Mouse (Mus musculus) left cerebral cortex, adult 18-20 months (tissue): Measurements from ENCODE around the gene Slamf9. TPM values are rescaled to one million over a fixed set of nuclear protein-coding genes. Genes with fewer than 3 reads are reported as not detected.
A peak's percentile ranks its signal among the peaks of the same experiment; 100 is the strongest.

Experiments used
- DNase-seq, 2 experiments: peaks; one replicate each; pipeline ENCODE4 v3.0.0; 2021 to 2022; ENCODE audit warnings: low spot score in 2 of 2, mixed read lengths in 1 of 2
- total RNA-seq, 2 experiments: library from RNA; stranded (reverse); gene quantifications; 2 replicates each; pipeline ENCODE4 v1.2.3; 2021

Gene Slamf9
- total RNA-seq, 2 experiments from 2014 or later, result 0.61 to 1.0 TPM

- no peak for DNase-seq
These were observed 13.6 kb upstream of the Slamf9 start for GRCm38 (mm10) chr1:172461602-172462001.

- no peak for DNase-seq
These were observed 12.6 kb upstream of the Slamf9 start for GRCm38 (mm10) chr1:172462534-172462933.

- no peak for DNase-seq
These were observed 11.5 kb upstream of the Slamf9 start for GRCm38 (mm10) chr1:172463387-172464333.

DNA sequence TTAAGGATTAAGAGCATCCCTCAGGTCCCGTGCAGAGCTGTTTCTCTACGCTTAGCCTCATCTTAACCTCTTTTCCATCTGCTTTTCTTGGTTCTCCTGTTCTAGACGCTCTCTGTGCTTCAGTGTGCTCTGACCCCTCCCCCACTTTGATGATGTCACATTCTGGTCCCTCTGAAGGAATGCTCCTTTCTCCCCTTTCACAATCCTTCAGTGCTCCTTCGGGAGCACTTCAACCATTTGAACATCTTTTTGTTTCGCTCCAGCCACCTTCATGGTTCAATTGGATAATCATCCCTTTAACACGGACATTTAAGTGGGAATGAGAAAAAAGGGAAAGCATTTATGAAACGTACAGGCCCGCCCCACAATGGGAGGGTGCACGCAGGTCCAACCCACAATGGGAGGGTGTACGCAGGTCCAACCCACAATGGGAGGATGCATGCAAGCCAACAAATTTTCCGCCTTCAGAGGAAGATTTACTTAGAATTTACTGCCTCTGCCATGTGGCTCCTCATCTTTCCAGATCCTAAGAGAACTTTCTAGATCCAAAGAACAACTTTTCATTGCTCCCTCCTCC, 6.8 kb upstream of the Slamf9 start:
- DNase-seq, result no peak

- DNase-seq, result no peak
These were observed 5.8 kb upstream of the Slamf9 start for GRCm38 (mm10) chr1:172469373-172469772.

GRCm38 (mm10) chr1:172469810-172470448, 5.2 kb upstream of the Slamf9 start:
- no peak for DNase-seq

- no peak for DNase-seq
These were observed 2.2 kb upstream of the Slamf9 start for GRCm38 (mm10) chr1:172472909-172473308.

DNA sequence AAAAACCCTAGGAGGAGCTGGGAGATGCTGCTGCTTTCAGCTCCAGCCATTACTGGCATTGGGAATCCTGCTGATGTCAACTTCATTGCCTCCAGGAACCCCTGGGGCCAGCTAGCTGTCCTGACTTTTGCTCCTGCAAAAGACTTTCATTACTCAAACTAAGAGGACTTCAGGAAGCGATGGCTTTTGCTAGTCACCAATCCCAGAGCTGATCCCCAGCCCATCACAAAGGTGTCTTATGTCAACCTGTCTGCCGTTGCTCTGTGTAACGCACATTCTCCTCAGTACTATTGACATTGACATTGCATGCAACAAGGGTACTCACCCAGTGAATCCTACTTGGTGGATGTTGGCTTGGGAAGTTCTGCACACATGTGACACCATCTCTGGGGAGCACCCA, 962 bp upstream of the Slamf9 start:
- DNase-seq, result no peak

DNA sequence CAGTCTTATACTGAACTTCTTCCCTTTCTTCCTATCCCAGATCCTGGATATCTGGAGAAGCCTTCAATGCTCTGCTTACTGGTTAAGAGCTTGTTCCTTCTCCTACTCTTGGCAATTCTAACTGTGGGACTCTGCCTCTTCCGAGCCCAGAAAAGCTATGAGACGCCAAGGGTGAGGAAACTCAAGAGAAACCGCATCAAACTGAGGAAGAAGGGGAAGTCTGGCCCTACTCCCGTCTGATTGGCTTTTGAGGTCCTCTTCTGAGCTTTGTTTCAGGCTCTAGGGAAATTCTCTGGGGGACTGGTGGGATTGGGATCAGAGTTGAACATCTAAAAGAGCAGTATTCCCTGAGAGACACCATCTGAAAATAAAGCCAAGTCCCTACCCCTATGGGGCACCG, 2.9 kb downstream of the Slamf9 start:
- DNase-seq, result no peak

GRCm38 (mm10) chr1:172480376-172480775, 5.2 kb downstream of the Slamf9 start:
- no peak for DNase-seq

DNA sequence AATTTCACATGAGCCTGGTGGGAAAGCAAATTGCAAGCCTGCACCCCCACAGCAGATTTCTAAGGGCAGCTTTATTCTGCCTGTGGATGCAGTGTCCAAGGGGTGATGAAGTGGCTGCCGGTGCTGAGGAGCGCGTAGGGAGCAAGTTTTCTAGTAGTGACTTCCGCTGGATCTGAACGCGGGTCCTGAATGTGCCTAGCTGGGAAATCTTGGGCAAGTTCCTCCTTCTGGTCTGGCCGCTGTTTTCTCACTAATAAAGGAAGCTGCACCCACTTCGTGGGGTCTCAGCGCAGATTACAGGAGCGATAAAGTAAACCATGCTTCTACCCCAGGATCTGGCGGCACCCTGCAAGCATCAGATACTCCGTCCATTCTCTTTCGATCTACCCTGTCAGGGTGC, 6.0 kb downstream of the Slamf9 start:
- DNase-seq, result no peak

GRCm38 (mm10) chr1:172481540-172482280, 6.6 kb downstream of the Slamf9 start, which contains the start of gene Igsf9:
Igsf9 (plus strand) TSS chr1:172481788.
- DNase-seq, result peak; percentile 85 to 92

DNA sequence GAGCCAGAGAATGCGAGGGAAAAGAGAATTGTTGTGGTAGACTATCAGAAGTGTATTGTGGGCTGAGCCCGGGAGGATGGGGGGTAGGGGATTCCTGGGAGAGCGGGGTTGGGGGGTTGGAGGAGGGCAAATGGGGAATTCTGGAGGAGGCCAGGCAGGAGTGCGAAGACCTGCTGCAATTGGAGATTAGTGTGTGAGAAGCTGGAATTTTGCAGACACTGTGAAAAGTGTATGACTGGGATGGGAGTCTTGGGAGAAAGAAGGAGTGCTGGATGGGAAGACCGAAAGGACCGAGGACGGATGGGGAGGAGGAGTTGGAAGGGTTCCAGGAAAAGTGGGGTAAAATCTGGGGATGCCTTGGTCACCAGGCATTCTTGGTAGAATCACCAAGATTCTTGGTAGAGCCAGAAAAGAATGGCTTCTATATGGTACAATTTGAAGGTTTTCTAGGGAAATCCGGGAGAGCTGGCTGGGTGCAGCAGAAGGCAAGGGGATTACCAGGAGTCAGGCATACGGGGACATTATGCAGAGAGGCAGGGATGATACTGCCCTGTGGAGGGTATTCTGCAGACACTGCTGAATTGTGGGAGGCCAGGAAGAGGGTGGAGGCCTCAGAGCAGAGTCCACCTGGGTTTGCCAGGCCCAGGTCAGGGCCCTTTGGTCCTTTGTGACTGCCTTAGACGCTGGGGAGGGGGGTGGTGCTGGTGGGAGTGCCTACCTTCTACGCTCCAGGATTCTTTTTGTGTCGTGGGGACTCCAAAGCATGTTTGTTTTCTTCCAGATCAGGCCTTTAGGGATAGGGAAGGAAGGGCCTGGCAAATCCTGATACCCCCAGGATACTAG, 7.6 kb downstream of the Slamf9 start:
- DNase-seq, result no peak

DNA sequence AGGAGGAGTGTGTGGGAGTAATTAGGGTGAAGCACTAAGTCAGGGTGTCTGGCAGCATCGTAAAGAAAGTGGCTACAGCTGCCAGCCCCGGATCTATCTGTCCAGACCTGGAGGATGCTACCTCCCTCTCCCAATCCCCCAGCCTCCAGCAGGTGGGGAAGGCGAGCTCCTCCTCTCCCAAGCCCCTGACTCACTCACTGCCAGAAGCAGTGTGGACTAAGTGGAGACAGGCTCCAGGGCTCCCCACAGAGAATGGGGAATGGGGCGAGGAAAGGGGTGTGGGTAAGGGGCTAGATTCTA, 8.2 kb downstream of the Slamf9 start:
- no peak for DNase-seq

- no peak for DNase-seq
These were observed 9.1 kb downstream of the Slamf9 start for GRCm38 (mm10) chr1:172484236-172484635.

DNA sequence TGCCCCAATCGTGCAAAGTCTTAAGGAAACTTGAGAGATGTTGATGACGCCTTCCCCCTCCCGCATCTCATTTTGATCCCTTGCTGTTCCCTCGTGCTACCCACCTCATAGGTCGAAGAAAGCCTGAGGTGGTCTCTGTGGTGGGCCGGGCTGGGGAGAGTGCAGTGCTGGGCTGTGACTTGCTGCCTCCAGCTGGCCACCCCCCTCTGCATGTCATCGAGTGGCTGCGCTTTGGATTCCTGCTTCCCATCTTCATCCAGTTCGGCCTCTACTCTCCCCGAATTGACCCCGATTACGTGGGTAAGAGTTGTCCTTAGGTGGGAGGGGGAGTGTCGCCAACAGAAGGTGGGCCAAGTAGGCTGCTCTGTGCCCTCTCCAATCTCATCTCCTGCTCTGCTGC, 9.5 kb downstream of the Slamf9 start:
- DNase-seq, result no peak

- no peak for DNase-seq
These were observed 10.7 kb downstream of the Slamf9 start for GRCm38 (mm10) chr1:172485821-172486220.

- DNase-seq, result no peak
These were observed 11.1 kb downstream of the Slamf9 start for GRCm38 (mm10) chr1:172486236-172486635.

DNA sequence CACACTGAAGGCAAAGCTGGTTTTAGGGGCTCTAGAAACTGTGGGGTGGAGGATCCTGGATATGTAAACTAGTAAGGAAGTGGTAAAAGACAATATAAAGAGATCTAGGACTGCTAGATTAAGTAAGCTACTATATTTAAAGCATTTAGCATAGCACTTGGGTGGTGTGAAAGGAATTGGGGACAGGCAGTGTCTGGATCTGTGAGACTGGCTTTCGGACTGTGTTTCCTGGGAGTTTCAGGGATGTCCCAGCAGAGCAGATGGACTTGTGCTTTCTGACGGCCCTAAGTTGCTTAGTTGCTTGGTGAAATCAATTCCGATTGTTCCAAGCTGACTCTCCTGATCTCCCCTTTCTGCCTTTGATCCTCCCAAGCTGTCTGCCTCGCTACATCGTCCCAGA, 11.5 kb downstream of the Slamf9 start:
- no peak for DNase-seq

DNA sequence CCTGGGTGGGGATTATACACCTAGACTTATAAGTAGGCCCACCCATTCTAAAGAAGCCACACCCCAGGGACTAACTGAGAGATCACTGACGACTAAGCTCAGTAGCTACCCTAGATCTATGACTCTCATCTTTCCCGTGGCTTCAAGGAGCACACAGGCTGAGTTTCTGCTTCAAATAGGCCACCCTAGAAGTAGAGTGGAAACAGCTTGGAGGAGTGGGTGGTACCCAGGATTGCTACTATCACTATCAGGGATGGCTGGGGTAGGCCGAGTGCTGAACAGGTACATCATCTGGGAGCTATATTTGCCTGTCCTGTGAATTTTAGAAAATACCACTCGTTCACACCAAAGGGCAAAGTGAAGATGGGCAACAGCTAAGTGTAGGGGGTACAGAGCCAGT, 12.7 kb downstream of the Slamf9 start:
- no peak for DNase-seq

DNA sequence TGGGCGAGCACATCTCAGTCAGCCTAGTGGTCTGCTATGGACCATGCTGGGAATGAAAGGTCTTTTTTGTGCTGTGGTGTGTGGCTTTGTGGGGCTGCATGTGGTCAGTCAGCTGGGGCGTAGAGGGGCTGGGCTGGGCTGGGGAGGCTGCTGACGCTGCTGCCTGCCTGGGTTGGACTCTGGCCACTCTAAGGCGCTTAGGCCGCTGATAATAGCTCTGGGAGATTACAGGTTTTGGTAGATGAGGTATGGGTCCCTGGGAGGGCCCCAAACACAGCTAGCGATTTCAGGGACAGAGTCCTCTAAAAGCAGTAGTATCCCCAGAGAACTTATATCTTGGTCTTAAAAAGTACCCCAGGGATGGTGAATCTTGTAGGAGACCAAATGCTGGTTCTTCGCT, 13.7 kb downstream of the Slamf9 start:
- no peak for DNase-seq
